Mouse (Mus musculus): ENCODE measurements around the gene Thap12.

Thap12 gene

DNA sequence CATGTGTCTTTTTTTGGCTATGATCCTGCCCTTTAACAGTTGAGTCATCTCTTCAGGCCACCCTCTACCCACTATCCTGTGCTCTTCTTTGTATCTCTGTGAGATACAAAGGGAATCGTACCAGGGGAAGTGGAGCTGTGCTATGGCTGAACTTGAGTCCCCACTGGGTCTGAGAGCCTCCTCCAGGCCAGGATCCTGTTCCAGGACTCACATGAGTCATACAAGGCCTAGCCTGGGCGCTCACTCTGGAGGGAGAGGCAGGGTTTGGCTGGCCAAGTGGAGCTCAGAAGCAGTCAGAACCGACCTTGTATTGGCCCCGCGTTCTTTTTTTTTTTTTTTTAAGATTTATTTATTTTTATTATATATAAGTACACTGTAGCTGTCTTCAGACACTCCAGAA, 57.2 kb downstream of the Thap12 start:
- no peak for DNase-seq (ENCODE audit: low spot score)

DNA sequence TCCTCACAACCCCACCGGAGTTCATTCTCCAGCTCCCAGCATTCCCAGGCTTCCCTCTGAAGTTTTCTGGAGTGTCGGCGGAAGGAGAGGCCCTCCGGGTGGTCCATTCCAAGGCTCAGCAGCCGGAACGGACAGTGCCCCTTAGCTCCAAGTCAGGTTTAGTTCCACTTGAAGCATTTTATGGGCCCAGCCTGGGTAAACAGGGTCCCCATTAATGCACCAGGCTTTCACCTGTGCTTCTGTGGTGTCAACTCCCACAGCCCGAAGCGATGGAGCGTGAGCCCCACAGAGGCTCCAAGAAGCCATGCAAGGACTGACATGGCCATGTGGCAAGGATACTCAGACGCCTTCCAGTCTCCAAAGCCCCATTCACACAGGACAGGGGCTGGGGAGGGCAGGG, 61.0 kb downstream of the Thap12 start:
- DNase-seq (ENCODE audit: low spot score), result no peak

DNA sequence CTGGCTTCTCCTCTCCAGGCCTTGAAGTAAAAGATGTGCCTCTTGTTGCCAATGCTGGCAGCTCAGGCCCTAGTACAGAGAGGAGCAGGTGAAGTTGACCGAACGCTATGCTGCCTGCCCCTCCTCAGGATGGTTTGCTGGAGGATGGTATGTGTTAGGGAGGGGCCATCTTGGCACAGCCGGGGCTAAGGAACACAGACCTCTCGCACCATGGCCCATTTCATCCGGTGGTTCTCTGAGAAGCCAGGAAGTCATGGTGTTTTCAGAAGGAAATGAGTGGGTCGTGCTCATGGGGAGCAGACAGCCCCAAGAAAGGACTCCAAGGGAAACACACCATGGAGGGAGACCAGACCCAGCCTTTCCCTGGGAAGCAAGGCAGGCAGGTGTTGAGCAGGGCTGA, 64.4 kb downstream of the Thap12 start:
- no peak for DNase-seq (ENCODE audit: low spot score)
